In the genomic region with DNA sequence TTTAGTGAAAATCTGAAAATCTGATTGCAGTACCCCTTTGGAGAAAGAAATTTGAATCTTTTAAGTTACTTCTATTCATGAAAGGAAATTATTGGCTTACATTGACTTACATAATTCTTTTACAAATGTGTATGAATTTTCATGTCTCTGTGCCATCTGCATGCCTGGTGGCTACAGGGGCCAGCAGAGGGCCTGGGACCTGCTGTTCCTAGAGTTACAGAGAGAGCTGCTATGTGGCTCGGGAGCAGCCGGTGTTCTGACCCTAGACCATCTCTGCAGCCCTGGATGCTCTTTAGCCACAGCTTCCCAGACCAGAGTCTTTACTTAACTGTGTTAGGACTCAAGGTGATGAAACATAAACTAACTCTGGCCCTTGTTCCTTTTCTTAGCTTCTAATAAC, we compare ENCODE assay signal across 8 mouse cellular contexts. TPM values are rescaled to one million over a fixed set of nuclear protein-coding genes. Genes with fewer than 3 reads are reported as not detected.
DNase-seq lines count a peak whose midpoint lies in the region; ATAC-seq and TF ChIP-seq lines count a peak whose summit lies in the region.

No protein-coding gene starts in this region.

- no peak for ATAC-seq in embryonic facial prominence, embryonic 11.5 days (replicated peaks; ENCODE audit: insufficient number of reproducible peaks, low FRiP score, low TSS enrichment, low read depth)
- no peak for ATAC-seq in hindbrain, embryonic 13.5 days (ENCODE audit: low FRiP score)
- no peak for ATAC-seq in liver, embryonic 11.5 days (replicated peaks; ENCODE audit: low FRiP score)

- no peaks in the 10 kb centered on the region for H3K9me3 ChIP-seq in MEL (replicated peaks; ENCODE audit: insufficient read depth, low read length)
- H3K9me3 ChIP-seq in embryonic facial prominence, embryonic 11.5 days (replicated peaks; ENCODE audit: control insufficient read depth, low read length), result no peaks in the 10 kb centered on the region
- no peaks in the 10 kb centered on the region for H3K9me3 ChIP-seq in hindbrain, embryonic 13.5 days
- no peaks in the 10 kb centered on the region for H3K9me3 ChIP-seq in liver, embryonic 11.5 days (ENCODE audit: control insufficient read depth, low read length)

- H3K27me3 ChIP-seq in MEL (ENCODE audit: control insufficient read depth in 1 of 2, insufficient read depth in 2 of 2, low read length in 2 of 2), result no peaks in the 10 kb centered on the region
- H3K27me3 ChIP-seq in embryonic facial prominence, embryonic 11.5 days (ENCODE audit: control insufficient read depth, insufficient read depth, low read length), result no peaks in the 10 kb centered on the region
- H3K27me3 ChIP-seq in hindbrain, embryonic 13.5 days, result no peaks in the 10 kb centered on the region
- no peaks in the 10 kb centered on the region for H3K27me3 ChIP-seq in liver, embryonic 11.5 days (replicated peaks; ENCODE audit: control insufficient read depth, insufficient read depth, low read length)
- H3K27me3 ChIP-seq in small intestine, adult 2 months (ENCODE audit: control insufficient read depth, insufficient read depth, low read length), result no peaks in the 10 kb centered on the region

- 38% methylated on average over 2 of the region's 2 CpGs for WGBS in embryonic facial prominence, embryonic 11.5 days
- 15% methylated on average over 2 of the region's 2 CpGs for WGBS in hindbrain, embryonic 13.5 days
- 26% methylated on average over 2 of the region's 2 CpGs for WGBS in liver, embryonic 11.5 days
- WGBS in small intestine, adult 2 months, result 19% methylated on average over 2 of the region's 2 CpGs

- no peak for TF ChIP-seq POLR2A in MEL (IDR thresholded peaks at IDR 0.05; ENCODE audit: control insufficient read depth in 1 of 2, insufficient read depth in 1 of 2, low read depth in 1 of 2, low read length in 2 of 2, poor library complexity in 1 of 2)
- no peak for TF ChIP-seq POLR2A in small intestine, adult 2 months (IDR thresholded peaks at IDR 0.05; ENCODE audit: low read depth, low read length)

- H3K79me2 ChIP-seq in MEL (ENCODE audit: control insufficient read depth, insufficient read depth, low read length, poor library complexity), result peaks cover 39% of the 10 kb centered on the region

- intact Hi-C loops in left cerebral cortex, postnatal 14 days (cut with DNase I), result no loop called here

- peaks cover 0 to 57% of the 10 kb centered on the region in 2 experiments; a peak in 2 of 4 replicates for H3K36me3 ChIP-seq in MEL (ENCODE audit: control insufficient read depth in 1 of 2, insufficient read depth in 2 of 2, low read length in 2 of 2)
- no peaks in the 10 kb centered on the region for H3K36me3 ChIP-seq in embryonic facial prominence, embryonic 11.5 days (replicated peaks; ENCODE audit: control insufficient read depth, insufficient read depth, low read depth, low read length)
- no peaks in the 10 kb centered on the region for H3K36me3 ChIP-seq in hindbrain, embryonic 13.5 days
- no peaks in the 10 kb centered on the region for H3K36me3 ChIP-seq in liver, embryonic 11.5 days (ENCODE audit: control insufficient read depth, insufficient read depth, low read length)
- no peaks in the 10 kb centered on the region for H3K36me3 ChIP-seq in small intestine, adult 2 months (ENCODE audit: control insufficient read depth, insufficient read depth, low read length)

- H3K4me1 ChIP-seq in MEL (ENCODE audit: control insufficient read depth in 1 of 2, insufficient read depth in 2 of 2, low read length in 2 of 2), result peaks cover 12 to 37% of the 10 kb centered on the region in 2 experiments
- H3K4me1 ChIP-seq in embryonic facial prominence, embryonic 11.5 days (ENCODE audit: control insufficient read depth, insufficient read depth, low read length), result no peaks in the 10 kb centered on the region
- peaks cover 26% of the 10 kb centered on the region for H3K4me1 ChIP-seq in hindbrain, embryonic 13.5 days (replicated peaks)
- peaks cover 32% of the 10 kb centered on the region for H3K4me1 ChIP-seq in liver, embryonic 11.5 days (replicated peaks; ENCODE audit: control insufficient read depth, insufficient read depth, low read length)
- H3K4me1 ChIP-seq in small intestine, adult 2 months (ENCODE audit: control insufficient read depth, insufficient read depth, insufficient read length, low read length), result peaks cover 14% of the 10 kb centered on the region; the same call in 1 of the 2 replicates

- peak overlapping the region; percentile 62 for H3K9ac ChIP-seq in MEL (ENCODE audit: control insufficient read depth, low read depth, low read length, poor library complexity, severe bottlenecking)
- H3K9ac ChIP-seq in embryonic facial prominence, embryonic 11.5 days (replicated peaks; ENCODE audit: low read length), result no peak overlapping the region
- peak overlapping the region; percentile 59 for H3K9ac ChIP-seq in hindbrain, embryonic 13.5 days
- no peak overlapping the region for H3K9ac ChIP-seq in liver, embryonic 11.5 days (ENCODE audit: low read depth, low read length)

- H3K27ac ChIP-seq in MEL (ENCODE audit: control insufficient read depth, low read depth, low read length), result peak overlapping the region; percentile 61
- H3K27ac ChIP-seq in embryonic facial prominence, embryonic 11.5 days (replicated peaks; ENCODE audit: low read depth, low read length), result no peak overlapping the region
- no peak overlapping the region for H3K27ac ChIP-seq in hindbrain, embryonic 13.5 days
- H3K27ac ChIP-seq in liver, embryonic 11.5 days (ENCODE audit: low read depth, low read length), result no peak overlapping the region
- no peak overlapping the region for H3K27ac ChIP-seq in small intestine, adult 2 months (ENCODE audit: insufficient read depth, low read depth, low read length)

- no peak overlapping the region for H3K4me2 ChIP-seq in embryonic facial prominence, embryonic 11.5 days (ENCODE audit: low read depth, low read length)
- H3K4me2 ChIP-seq in hindbrain, embryonic 13.5 days, result peak overlapping the region; percentile 76
- H3K4me2 ChIP-seq in liver, embryonic 11.5 days, result peak overlapping the region; percentile 82

- TF ChIP-seq RAD21 in MEL (IDR thresholded peaks at IDR 0.05; ENCODE audit: low read depth, low read length), result no peak

- TF ChIP-seq EP300 in MEL (IDR thresholded peaks at IDR 0.05; ENCODE audit: low read depth in 1 of 2, low read length in 2 of 2), result no peak

- peak; percentile 8 to 11 for DNase-seq in adrenal gland, postnatal 36 days
- DNase-seq in adrenal gland, postnatal 25 days, result no peak
- DNase-seq in MEL (ENCODE audit: low read depth, low spot score), result peak; percentile 40
- DNase-seq in embryonic facial prominence, embryonic 11.5 days (ENCODE audit: low spot score), result peak; percentile 34
- no peak for DNase-seq in liver, embryonic 11.5 days (ENCODE audit: low spot score)
- DNase-seq in left cerebral cortex, postnatal 14 days (ENCODE audit: low spot score in 2 of 2), result no peak

- H3K4me3 ChIP-seq in MEL (ENCODE audit: control insufficient read depth in 1 of 2, insufficient read depth in 1 of 2, low read depth in 2 of 2, low read length in 2 of 2), result peak overlapping the region; percentile 41 to 64; a peak in 3 of 4 replicates
- H3K4me3 ChIP-seq in embryonic facial prominence, embryonic 11.5 days (ENCODE audit: low read depth, low read length), result no peak overlapping the region
- peak overlapping the region; percentile 17 for H3K4me3 ChIP-seq in hindbrain, embryonic 13.5 days
- H3K4me3 ChIP-seq in liver, embryonic 11.5 days (ENCODE audit: low read depth, low read length), result no peak overlapping the region
- peak overlapping the region; percentile 8; the same call in 1 of the 2 replicates for H3K4me3 ChIP-seq in small intestine, adult 2 months (ENCODE audit: low read depth, low read length)

- TF ChIP-seq CTCF in MEL (IDR thresholded peaks at IDR 0.05 in 2 of 3, conservative IDR thresholded peaks at IDR 0.05 in 1 of 3; ENCODE audit: control insufficient read depth in 1 of 3, insufficient read depth in 1 of 3, low read depth in 2 of 3, low read length in 3 of 3, poor library complexity in 1 of 3, severe bottlenecking in 1 of 3), result 0 out of 6 replicates have a peak, but pooled peaks of 1 of the 3 experiments have one; percentile 14
- TF ChIP-seq CTCF in small intestine, adult 2 months (IDR thresholded peaks at IDR 0.05; ENCODE audit: extremely low read depth, insufficient read length, insufficient replicate concordance, low read depth, low read length), result peak; percentile 11; the same call in 1 of the 2 replicates

TF ChIP-seq in MEL, 35 proteins besides CTCF, POLR2A, EP300 and RAD21:
- no peak for TF ChIP-seq UBTF (IDR thresholded peaks at IDR 0.05; ENCODE audit: borderline replicate concordance, insufficient read depth, low read depth, low read length)
- no peak for TF ChIP-seq MYC (IDR thresholded peaks at IDR 0.05; ENCODE audit: low read depth, low read length)
- TF ChIP-seq KAT2A (conservative IDR thresholded peaks at IDR 0.05; ENCODE audit: low read depth, low read length), result no peak
- TF ChIP-seq MAFK (IDR thresholded peaks at IDR 0.05; ENCODE audit: borderline replicate concordance, low read depth, low read length), result no peak

RNA-seq across cellular contexts. Expression of a gene that starts 1.8 kb away (rescaled TPM):
- total RNA-seq in adrenal gland, postnatal 36 days (2021), result 10 to 100 TPM; 60.6 to 74.5 TPM
- 76.1 and 97.5 TPM in 2 replicates for total RNA-seq in adrenal gland, postnatal 25 days (2021)
- total RNA-seq in MEL (2012; rRNA removed), result 27.2 and 34.0 TPM in 2 replicates
- polyA plus RNA-seq in MEL (2012; ENCODE audit: insufficient read depth in 1 of 2, insufficient read length in 2 of 2, low read depth in 1 of 2, low replicate concordance in 2 of 2, missing spikeins in 1 of 2), result 100 to 1,000 TPM in 1 of 2 experiments, 10 to 100 TPM in 1; 86.4 to 128 TPM
- 46.3 and 46.6 TPM in 2 replicates for polyA plus RNA-seq in embryonic facial prominence, embryonic 11.5 days (2014; fragmentation: Nextera tagmentation; extraction: Ambion mirVana)
- polyA plus RNA-seq in hindbrain, embryonic 13.5 days (2015; fragmentation: Nextera tagmentation; extraction: Ambion mirVana), result 75.1 and 77.3 TPM in 2 replicates
- polyA plus RNA-seq in liver, embryonic 11.5 days (2014; fragmentation: Nextera tagmentation; extraction: Ambion mirVana), result 46.7 and 48.4 TPM in 2 replicates
- polyA plus RNA-seq in small intestine, adult 2 months (2012; rRNA removed), result 14.9 and 46.3 TPM in 2 replicates
- total RNA-seq in left cerebral cortex, postnatal 14 days (2021), result 100 to 1,000 TPM; 203 to 217 TPM

Comparison
In these comparisons a context has a peak if more than half of its experiments do, and no peak if none do; other contexts are left out.
1. DNase-seq: peak in adrenal gland, postnatal 36 days (2 of 2), MEL (single experiment) and embryonic facial prominence, embryonic 11.5 days (single experiment); none in adrenal gland, postnatal 25 days (single experiment), liver, embryonic 11.5 days (single experiment) and left cerebral cortex, postnatal 14 days (0 of 2).
2. H3K4me3 ChIP-seq: peak in MEL (2 of 2), hindbrain, embryonic 13.5 days (single experiment) and small intestine, adult 2 months (single experiment); none in embryonic facial prominence, embryonic 11.5 days (single experiment) and liver, embryonic 11.5 days (single experiment).
3. H3K9ac ChIP-seq: peak in MEL (single experiment) and hindbrain, embryonic 13.5 days (single experiment); none in embryonic facial prominence, embryonic 11.5 days (single experiment) and liver, embryonic 11.5 days (single experiment).